Mouse (Mus musculus): ENCODE data around the gene Vapa. TPM values are rescaled to one million over a fixed set of nuclear protein-coding genes. Genes with fewer than 3 reads are reported as not detected.

Gene Vapa
- polyA plus RNA-seq, 1 experiment from 2014 or later: 171 TPM

- Histone ChIP-seq H3K4me1 (peaks cover 25% of the 10 kb centered on the region), H3K27ac (replicated peaks) (peak overlapping the region; percentile 98), H3K9me3 (no peaks in the 10 kb centered on the region), H3K4me3 (peak overlapping the region; percentile 96), H3K27me3 (replicated peaks; ENCODE audit: low read depth, poor library complexity, severe bottlenecking) (no peaks in the 10 kb centered on the region), H3K36me3 (replicated peaks) (peaks cover 3% of the 10 kb centered on the region)
- 1% methylated on average over 9 of the region's 9 CpGs for WGBS
- no peak for DNase-seq (ENCODE audit: low spot score)
Measured at GRCm38 (mm10) chr17:65614431-65614830, 1.1 kb upstream of the Vapa start.

DNA sequence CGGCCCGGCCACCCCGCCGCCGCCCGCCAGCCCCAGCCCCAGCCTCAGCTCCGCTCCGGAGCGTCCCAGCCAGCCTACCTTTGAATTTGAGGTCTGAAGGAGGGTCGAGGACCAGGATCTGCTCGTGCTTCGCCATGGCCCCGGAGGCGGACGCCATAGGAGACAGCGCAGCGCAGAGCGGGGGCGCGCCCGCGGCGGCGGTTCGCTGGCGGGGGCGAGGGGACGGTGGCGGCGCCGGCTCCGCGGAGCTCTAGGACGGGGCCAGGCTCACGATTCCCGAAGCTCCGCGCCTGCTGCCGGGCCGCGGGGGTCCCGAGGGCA lies 253 bp downstream of the Vapa start:
- H3K4me3 ChIP-seq: peak overlapping the region; percentile 96
- H3K36me3 ChIP-seq (replicated peaks): peaks cover 6% of the 10 kb centered on the region
- peaks cover 38% of the 10 kb centered on the region for H3K4me1 ChIP-seq
- peak overlapping the region; percentile 98 for H3K27ac ChIP-seq (replicated peaks)
- DNase-seq (ENCODE audit: low spot score): no peak
- H3K9me3 ChIP-seq: no peaks in the 10 kb centered on the region
- under 1% methylated on average over 42 of the region's 42 CpGs for WGBS
- H3K27me3 ChIP-seq (replicated peaks; ENCODE audit: low read depth, poor library complexity, severe bottlenecking): no peaks in the 10 kb centered on the region

- peaks cover 6% of the 10 kb centered on the region for H3K36me3 ChIP-seq (replicated peaks)
- DNase-seq (ENCODE audit: low spot score): peak; percentile 67
- no peaks in the 10 kb centered on the region for H3K27me3 ChIP-seq (replicated peaks; ENCODE audit: low read depth, poor library complexity, severe bottlenecking)
- WGBS: 1% methylated on average over 90 of the region's 91 CpGs
- peaks cover 44% of the 10 kb centered on the region for H3K4me1 ChIP-seq
- no peaks in the 10 kb centered on the region for H3K9me3 ChIP-seq
- peak overlapping the region; percentile 96 for H3K4me3 ChIP-seq
- H3K27ac ChIP-seq (replicated peaks): peak overlapping the region; percentile 98
Measured at GRCm38 (mm10) chr17:65612391-65613141, 789 bp downstream of the Vapa start.

DNA sequence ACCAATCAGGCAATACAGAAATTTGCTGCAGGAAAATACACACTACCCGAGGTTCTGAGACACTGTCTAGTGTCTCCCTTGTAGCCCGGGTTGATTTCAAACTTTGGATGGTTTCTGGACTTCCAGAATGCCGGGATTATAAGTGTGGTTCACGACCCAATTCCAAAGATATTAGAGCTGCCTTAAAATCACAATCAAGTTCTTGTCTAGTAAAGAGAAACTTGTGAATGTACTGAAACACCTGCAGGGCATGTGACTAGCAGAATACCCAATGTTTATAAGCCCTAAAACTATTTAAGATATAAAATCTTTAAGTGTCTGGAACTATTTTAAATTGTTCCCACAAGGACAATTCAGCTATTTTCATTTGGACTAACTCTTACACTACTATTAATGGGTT lies 1.6 kb downstream of the Vapa start:
- H3K4me1 ChIP-seq: peaks cover 48% of the 10 kb centered on the region
- peaks cover 6% of the 10 kb centered on the region for H3K36me3 ChIP-seq (replicated peaks)
- peak overlapping the region; percentile 96 for H3K4me3 ChIP-seq
- H3K9me3 ChIP-seq: no peaks in the 10 kb centered on the region
- 15% methylated on average over 4 of the region's 4 CpGs for WGBS
- no peaks in the 10 kb centered on the region for H3K27me3 ChIP-seq (replicated peaks; ENCODE audit: low read depth, poor library complexity, severe bottlenecking)
- no peak overlapping the region for H3K27ac ChIP-seq (replicated peaks)
- DNase-seq (ENCODE audit: low spot score): no peak

DNA sequence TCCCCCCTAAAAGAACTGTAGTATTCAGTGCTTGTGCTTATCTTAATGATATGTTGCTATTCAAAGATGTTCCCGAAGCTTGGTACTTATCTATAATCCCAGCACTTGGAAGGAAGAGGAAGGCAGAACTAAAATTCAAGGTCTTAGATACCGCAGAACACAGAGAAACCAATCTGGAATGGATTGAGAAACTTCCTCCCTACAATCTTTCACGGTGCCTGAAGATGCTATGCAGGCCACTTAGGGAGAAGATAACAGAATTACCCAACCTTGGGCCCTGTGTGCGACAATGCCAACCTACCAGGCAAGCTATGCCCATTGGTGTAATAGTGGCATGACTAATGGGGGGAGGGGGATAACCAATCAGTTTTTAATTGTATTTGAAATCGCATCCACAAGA lies 4.6 kb downstream of the Vapa start:
- no peak overlapping the region for H3K4me3 ChIP-seq
- no peak for DNase-seq (ENCODE audit: low spot score)
- no peaks in the 10 kb centered on the region for H3K9me3 ChIP-seq
- H3K4me1 ChIP-seq: peaks cover 48% of the 10 kb centered on the region
- 80% methylated on average over 5 of the region's 5 CpGs for WGBS
- H3K36me3 ChIP-seq (replicated peaks): peaks cover 6% of the 10 kb centered on the region
- H3K27me3 ChIP-seq (replicated peaks; ENCODE audit: low read depth, poor library complexity, severe bottlenecking): no peaks in the 10 kb centered on the region
- H3K27ac ChIP-seq (replicated peaks): no peak overlapping the region

DNA sequence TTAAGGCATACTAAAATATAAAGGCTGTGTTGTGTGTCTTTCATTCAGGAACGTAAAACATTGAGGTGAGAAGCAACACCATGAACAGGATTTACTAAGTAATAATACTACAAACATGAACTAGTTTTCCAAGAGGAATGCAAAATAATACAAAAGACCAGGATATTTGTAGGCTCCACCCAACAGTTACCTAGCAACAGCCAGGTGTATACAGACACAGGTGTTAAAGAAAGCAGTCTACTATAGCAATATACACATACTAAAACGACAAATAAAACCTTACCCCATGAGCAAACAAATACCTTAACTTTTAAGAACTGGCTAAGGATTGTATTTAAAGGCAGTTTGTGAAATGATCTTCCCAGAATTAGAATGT lies 5.1 kb downstream of the Vapa start:
- 88% methylated on average over 2 of the region's 2 CpGs for WGBS
- Histone ChIP-seq H3K27me3 (replicated peaks; ENCODE audit: low read depth, poor library complexity, severe bottlenecking) (no peaks in the 10 kb centered on the region), H3K36me3 (replicated peaks) (peaks cover 6% of the 10 kb centered on the region), H3K4me1 (peaks cover 49% of the 10 kb centered on the region), H3K27ac (replicated peaks) (no peak overlapping the region), H3K4me3 (no peak overlapping the region), H3K9me3 (no peaks in the 10 kb centered on the region)
- DNase-seq (ENCODE audit: low spot score): no peak

DNA sequence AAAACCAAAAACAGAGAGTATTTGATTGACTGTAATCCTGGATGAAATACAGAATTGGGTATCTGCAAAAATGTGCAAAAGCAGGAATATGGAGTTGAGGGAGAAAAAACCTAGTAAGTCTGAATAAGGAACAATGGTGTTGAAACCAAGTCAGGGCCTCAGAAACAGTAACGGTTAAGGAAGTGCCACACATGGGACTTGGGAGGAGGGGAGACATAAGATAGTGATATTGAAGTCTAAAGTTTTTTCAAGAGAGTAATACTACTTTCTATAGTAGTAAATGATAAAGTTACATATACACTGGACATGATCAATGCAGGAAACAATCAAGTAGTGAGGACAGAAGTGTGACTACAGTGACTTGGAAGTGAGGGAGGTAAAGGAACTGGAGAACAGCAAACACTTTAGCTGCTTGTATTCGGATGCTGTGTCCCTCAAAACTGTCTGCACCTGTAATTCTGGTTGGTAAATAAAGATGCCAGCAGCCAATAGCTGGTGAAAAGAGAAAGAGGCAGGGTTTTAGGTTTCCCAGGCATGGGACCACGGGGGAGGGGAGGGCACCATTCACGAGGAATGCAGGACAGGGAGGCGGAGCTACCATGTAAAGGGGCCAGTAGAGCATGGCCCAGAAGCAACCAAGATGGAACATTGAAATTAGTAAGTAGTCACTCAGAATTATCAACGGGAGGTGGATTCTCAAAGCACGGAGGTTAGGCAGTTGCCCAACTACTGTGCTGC lies 5.6 kb downstream of the Vapa start:
- WGBS: 52% methylated on average over 7 of the region's 7 CpGs
- peak; percentile 33 for DNase-seq (ENCODE audit: low spot score)
- H3K36me3 ChIP-seq (replicated peaks): peaks cover 6% of the 10 kb centered on the region
- H3K27ac ChIP-seq (replicated peaks): no peak overlapping the region
- peaks cover 49% of the 10 kb centered on the region for H3K4me1 ChIP-seq
- H3K4me3 ChIP-seq: no peak overlapping the region; the same call in 1 of the 2 replicates
- no peaks in the 10 kb centered on the region for H3K9me3 ChIP-seq
- H3K27me3 ChIP-seq (replicated peaks; ENCODE audit: low read depth, poor library complexity, severe bottlenecking): no peaks in the 10 kb centered on the region

DNA sequence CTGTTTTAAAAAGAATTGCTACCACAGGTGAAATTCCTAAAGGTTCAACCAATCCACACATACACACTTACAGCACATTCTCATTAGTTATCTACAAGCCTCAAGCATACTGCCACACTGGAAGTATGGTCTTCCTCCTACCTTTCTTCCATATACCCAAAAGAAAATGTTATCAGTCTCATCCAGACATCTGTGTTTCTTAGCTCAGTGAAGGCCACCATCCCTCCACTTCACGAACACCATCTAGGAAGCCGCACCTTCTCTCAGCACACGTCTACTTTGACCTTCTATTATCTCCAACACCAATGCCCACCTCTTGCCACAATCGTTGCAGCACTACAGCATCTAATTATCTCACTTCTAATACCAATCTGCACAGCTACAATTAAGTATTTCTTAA lies 7.3 kb downstream of the Vapa start:
- no peaks in the 10 kb centered on the region for H3K27me3 ChIP-seq (replicated peaks; ENCODE audit: low read depth, poor library complexity, severe bottlenecking)
- H3K9me3 ChIP-seq: no peaks in the 10 kb centered on the region
- H3K36me3 ChIP-seq (replicated peaks): peaks cover 6% of the 10 kb centered on the region
- DNase-seq (ENCODE audit: low spot score): no peak
- WGBS: 86% methylated on average over 4 of the region's 4 CpGs
- no peak overlapping the region for H3K27ac ChIP-seq (replicated peaks)
- no peak overlapping the region for H3K4me3 ChIP-seq
- H3K4me1 ChIP-seq: peaks cover 42% of the 10 kb centered on the region

- Histone ChIP-seq H3K27ac (replicated peaks) (no peak overlapping the region), H3K4me1 (peaks cover 38% of the 10 kb centered on the region), H3K4me3 (no peak overlapping the region), H3K9me3 (no peaks in the 10 kb centered on the region), H3K27me3 (replicated peaks; ENCODE audit: low read depth, poor library complexity, severe bottlenecking) (no peaks in the 10 kb centered on the region), H3K36me3 (replicated peaks) (peaks cover 6% of the 10 kb centered on the region)
- DNase-seq (ENCODE audit: low spot score): no peak
Measured at GRCm38 (mm10) chr17:65604892-65605291, 8.5 kb downstream of the Vapa start.

GRCm38 (mm10) chr17:65604315-65604714 lies 9.0 kb downstream of the Vapa start:
- peaks cover 3% of the 10 kb centered on the region for H3K36me3 ChIP-seq (replicated peaks)
- H3K27ac ChIP-seq (replicated peaks): no peak overlapping the region
- no peak for DNase-seq (ENCODE audit: low spot score)
- no peak overlapping the region for H3K4me3 ChIP-seq
- H3K9me3 ChIP-seq: no peaks in the 10 kb centered on the region
- peaks cover 33% of the 10 kb centered on the region for H3K4me1 ChIP-seq
- H3K27me3 ChIP-seq (replicated peaks; ENCODE audit: low read depth, poor library complexity, severe bottlenecking): no peaks in the 10 kb centered on the region

DNA sequence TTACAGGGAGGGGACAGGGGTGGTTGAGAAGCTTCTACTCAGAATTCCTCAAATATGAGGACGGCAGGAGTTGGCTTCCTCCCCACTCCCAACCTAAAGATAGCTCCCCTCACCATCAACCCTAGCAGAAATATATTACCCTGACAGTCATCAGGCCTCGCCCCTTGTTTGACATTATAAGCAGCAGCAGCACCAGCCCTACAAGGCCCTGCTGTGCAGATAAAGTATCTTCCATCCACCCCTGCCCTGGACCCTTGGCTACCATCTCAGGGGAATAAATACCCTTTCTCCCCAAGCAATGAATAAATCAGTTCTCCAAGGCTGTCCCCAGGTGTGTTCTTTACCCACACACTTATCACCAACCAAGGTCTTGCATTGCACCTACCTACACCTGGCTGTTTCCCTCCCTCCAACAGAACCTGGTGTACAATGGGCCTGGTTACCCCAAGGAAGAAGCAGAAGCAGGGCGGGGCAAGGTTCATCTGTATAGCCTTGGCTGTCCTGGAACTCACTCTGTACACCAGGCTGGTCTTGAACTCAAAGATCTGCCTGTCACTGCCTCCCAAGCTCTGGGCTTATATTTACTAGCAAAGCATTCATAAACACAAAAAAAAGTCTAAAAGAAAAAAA lies 15.4 kb downstream of the Vapa start:
- DNase-seq (ENCODE audit: low spot score): no peak
- no peaks in the 10 kb centered on the region for H3K9me3 ChIP-seq
- WGBS: 91% methylated on average over 3 of the region's 3 CpGs
- H3K36me3 ChIP-seq (replicated peaks): peaks cover 9% of the 10 kb centered on the region
- H3K4me3 ChIP-seq: no peak overlapping the region
- H3K27me3 ChIP-seq (replicated peaks; ENCODE audit: low read depth, poor library complexity, severe bottlenecking): no peaks in the 10 kb centered on the region
- H3K27ac ChIP-seq (replicated peaks): no peak overlapping the region
- 0 out of 2 replicates have a peak, but pooled peaks cover 2% of the 10 kb centered on the region for H3K4me1 ChIP-seq

DNA sequence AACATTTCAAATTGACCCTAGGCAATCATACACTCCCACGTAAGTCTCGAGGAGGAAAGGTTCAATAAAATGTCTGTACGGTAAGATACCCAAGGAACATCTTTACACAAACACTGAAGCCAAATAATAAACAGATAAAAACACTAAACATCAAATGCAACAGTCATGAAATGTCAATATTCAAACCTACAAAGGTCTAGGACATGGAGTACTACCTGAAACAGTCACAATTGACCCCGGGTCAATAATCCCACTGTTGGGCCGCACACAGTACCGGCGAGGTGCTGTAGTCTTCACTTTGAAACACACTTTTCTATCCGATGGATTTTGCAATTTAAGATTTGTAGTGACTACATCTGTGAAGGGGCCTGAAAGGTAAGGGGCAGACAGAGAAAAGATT lies 18.7 kb downstream of the Vapa start:
- peaks cover 41% of the 10 kb centered on the region for H3K36me3 ChIP-seq (replicated peaks)
- no peak overlapping the region for H3K27ac ChIP-seq (replicated peaks)
- no peaks in the 10 kb centered on the region for H3K9me3 ChIP-seq
- H3K4me1 ChIP-seq: no peaks in the 10 kb centered on the region
- H3K4me3 ChIP-seq: no peak overlapping the region
- no peak for DNase-seq (ENCODE audit: low spot score)
- H3K27me3 ChIP-seq (replicated peaks; ENCODE audit: low read depth, poor library complexity, severe bottlenecking): no peaks in the 10 kb centered on the region
- 96% methylated on average over 8 of the region's 8 CpGs for WGBS

- H3K27ac ChIP-seq (replicated peaks): no peak overlapping the region
- no peaks in the 10 kb centered on the region for H3K4me1 ChIP-seq
- no peak overlapping the region for H3K4me3 ChIP-seq
- WGBS: 95% methylated on average over 3 of the region's 3 CpGs
- no peak for DNase-seq (ENCODE audit: low spot score)
- H3K27me3 ChIP-seq (replicated peaks; ENCODE audit: low read depth, poor library complexity, severe bottlenecking): no peaks in the 10 kb centered on the region
- peaks cover 49% of the 10 kb centered on the region for H3K36me3 ChIP-seq (replicated peaks)
- no peaks in the 10 kb centered on the region for H3K9me3 ChIP-seq
Measured at GRCm38 (mm10) chr17:65586892-65587291, 26.5 kb downstream of the Vapa start.

All from embryonic facial prominence, embryonic 10.5 days (tissue).